Mouse (Mus musculus) kidney, adult 18-20 months (tissue): ENCODE results near the gene Grm4.

Source experiments
- DNase-seq: peaks from one replicate; pipeline ENCODE4 v3.0.0; 2021

Gene Grm4

DNA sequence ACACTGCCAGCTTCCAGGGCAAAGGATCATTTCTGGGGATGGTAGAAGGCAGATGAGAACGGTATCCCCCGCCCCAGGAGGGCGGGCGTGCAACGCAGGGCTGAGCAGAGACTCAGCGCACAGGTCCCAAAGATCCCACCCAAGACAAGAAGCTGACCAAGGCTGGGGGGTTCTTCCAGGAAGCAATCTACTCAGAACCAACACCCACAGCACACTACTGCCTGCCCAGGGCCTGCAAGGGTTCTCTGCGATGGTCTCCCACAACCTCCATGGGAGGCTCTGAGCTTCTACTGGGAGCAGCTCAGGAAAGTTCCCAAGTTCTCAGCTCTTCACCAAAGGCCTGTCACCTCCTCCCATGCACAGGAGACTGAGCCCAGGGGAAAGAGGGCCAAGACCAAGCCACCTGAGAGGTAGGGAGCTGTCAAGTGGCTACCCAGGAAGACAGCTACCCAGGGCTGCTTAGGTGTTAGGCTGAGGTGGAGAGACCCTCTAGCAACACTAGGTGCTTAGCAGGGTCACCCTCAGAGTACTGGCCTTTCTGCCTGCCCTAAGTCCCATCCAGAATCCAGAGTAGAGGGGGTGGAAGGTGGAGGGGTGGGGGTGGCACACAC, 10.0 kb downstream of the Grm4 start:
- DNase-seq, result no peak

DNA sequence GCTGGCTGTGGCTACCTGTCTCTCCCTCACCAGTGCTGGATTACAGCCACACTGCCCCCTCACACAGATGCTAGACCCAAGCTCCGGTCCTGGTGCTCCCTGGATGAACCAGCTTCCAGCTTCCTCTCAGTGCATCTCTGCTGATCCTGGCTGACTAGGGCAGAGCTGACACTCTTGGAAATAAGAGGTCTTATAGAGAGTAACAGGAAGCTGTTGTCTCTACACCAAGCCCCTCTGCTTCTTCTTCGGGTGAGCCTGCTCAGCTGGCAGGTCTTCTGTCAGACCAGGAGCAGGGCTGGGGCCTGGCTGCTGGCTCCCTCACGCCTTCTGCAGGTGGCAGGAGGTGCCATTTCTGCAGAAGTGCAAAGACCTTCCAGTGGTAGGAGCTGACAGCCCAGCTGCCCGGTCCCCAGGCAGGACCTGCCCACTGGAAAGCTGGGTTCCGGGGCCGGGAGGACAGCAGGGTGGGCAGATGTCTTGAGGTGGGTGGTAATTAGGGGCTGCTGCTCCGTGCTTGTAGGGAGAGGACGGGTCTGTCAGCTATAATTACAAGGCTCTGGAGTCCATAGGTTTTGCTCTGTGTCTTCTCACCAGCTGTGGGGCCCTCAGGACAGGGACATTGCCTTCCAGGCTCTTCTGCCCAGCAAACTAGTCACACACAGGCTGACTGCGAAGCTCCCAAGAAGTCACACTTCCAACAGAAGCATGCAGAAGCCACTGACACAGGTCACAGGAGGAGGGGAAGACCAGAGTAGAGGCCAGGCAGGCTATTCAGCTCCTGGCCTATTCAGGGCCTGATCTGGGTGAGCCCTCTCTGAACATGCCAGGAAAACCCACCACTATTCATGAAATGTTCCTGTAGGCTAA, 10.7 kb downstream of the Grm4 start:
- no peak for DNase-seq

DNA sequence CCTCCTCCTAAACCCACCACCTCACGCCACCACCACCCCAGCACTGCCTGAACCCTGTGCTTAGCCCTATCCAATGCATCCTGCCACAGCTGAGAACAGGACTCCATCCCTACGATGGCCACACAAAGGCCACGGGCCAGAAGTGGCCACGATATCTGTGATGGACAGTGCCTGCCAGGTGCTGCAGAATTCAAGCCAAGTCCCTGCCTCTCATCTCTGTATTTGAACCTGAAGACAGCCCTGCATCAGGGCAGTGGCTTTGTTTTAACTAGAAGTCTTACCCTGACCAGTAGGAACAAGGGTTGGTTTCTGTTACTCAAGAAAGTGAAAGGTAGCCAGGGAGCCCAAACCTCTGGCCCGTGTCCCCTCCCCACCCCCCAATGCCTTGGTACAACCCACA, 12.1 kb downstream of the Grm4 start:
- DNase-seq, result no peak

DNA sequence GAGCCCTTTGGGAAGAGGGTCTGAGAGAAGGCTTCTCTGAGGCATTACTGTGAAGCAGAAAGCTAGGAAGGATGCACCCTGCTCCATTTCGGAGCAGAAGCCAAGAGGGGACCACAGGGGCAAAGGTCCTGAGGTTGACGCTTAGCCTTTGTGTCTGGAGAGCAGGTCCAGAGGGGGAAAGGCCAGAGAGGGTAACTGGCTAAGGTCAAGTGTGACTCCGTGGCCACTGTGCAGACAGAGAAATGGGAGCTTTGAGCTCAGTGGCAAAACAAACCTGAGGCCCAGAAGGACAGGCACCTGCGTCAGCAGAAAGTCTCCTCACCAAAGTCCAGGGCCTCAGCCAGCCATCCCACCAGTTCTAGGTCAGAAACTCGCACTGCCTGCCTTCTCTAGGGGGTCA, 12.7 kb downstream of the Grm4 start:
- no peak for DNase-seq

DNA sequence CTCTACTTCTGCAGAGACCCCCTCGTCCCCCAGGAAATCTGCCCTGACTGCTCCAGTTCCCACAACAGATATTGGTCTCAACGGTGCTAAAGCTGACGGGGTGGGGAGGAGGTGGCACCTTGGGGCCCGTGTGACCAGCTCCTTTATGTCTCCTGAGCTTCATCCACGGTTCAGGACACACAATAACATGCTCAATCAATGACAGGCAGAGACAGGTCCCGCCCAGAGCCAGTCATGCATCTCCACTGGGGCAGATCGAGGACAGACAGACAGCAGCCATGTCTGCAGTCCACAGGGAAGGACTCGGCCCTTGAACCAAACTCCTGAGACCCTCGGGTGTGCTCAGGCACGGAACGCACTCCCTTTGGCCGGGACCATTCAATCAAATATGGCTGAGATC, 13.2 kb downstream of the Grm4 start:
- DNase-seq, result no peak

DNA sequence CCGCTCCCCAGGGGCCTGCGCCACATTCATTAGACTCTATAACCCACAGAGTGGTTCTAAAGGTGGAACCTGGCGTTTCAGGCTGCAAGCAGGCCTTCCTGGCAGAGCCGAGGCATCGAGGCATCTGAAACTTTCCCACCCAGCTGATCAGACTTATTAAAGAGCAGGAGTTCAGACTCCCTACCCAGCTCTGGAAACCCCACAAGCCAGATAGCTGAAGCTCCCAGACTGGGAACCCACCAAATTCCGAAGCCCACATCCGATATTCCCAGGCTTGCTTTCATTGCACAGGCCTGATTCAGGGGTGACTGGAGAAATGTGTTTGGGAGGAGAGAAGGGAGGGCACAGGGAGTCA, 13.6 kb downstream of the Grm4 start:
- DNase-seq, result no peak

DNA sequence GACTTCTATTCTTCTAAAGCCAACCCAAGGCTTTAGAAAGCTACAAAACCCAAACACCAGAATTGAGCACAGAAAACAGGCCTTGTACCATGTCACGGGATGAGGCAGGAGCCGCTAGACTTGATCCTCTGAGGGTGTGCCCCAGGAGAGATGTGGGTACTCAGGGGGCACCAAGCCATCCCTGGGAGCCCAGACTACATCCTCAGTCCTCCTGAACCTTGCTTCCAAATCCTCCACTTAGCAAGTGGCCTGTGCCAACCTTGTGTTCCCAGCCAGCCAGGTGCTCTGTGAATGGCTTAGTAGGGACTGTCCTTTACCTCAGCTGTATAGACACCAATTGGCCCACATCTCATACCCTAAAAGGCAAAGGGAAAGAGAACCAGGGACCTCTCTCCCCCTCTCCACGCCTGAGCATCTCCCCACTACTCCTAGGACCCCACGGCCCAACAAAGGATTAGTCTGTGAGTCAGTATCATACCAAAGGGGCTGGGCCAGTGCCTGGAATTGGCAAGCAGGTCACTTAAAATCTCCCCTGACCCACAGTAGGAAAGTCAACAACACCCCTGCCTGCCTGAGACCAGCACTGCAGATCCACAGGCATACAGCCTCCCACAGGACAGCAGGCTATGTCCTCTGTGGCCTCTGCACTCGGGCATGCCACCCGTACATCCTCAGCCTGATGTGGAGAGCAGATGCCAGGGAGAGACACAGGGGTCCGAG, 14.2 kb downstream of the Grm4 start:
- DNase-seq, result no peak

DNA sequence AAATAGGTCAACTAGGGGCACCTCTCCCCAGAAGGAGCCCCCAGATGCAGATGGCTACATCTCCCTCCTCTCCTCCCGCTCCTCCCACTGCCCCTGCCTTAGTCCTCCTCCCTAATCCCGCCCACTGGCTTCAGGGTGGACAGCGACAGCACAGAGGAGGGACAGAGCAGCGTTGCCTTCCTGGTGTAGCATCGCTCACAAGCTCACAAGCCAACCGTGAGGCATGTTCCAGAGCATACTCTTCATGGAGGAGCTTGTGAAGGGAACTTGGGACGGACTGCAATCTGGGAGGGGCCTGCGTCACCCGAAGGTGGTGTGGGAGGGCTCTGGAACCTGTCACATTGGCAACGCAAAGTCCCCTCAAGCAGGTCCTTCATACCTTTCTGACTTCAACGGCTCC, 14.8 kb downstream of the Grm4 start:
- DNase-seq, result no peak

DNA sequence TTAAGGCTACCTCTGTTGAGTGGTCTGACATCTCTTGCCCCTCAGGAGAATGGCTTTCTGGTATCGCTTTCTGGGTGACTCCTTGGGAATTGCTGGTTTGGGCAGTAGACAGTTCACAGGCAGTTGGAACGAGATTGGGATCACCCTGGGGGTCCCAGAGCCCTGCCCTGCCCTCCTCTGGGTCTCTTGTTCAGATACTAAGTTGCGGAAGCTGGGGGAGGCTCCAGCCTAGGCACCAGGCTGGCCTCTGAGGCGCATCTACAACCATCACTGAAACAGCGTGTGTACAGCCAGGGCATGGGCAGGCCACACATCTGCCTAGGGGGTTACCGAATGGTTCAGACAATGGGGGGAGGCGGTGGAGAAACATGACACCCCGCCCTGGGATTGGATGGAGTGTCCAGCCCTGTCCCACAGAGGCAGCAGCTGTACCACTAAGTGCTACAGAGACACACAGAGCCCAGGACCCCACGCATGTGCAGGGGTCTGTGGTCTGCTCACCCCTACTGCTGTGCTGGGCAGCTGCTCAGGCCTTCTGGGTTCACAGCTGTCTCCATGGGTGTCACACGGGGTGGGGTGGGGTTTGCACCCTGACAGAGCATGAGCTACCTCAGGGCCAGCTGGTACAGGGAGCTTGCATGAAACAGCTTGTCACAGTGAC, 15.9 kb downstream of the Grm4 start:
- no peak for DNase-seq

DNA sequence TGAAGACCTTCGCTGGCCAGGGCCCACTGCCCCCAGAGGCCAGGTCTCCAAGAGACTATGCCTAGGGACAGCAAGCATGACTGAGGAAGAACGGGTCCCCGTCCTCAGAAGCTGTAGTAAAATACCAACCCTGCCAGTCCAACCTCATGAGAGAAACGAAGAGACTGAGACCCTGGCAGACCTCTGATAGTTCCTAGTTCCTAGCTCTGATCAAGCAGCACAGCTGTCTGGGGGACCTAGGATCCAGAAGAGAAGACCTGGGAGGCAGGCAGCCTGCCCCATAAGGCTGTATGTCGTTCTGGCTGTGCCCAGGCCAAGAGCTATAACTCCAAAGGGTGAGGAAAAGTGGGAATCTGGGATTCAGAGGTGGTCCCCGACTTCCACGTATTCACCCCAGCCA, 17.3 kb downstream of the Grm4 start:
- DNase-seq, result no peak

DNA sequence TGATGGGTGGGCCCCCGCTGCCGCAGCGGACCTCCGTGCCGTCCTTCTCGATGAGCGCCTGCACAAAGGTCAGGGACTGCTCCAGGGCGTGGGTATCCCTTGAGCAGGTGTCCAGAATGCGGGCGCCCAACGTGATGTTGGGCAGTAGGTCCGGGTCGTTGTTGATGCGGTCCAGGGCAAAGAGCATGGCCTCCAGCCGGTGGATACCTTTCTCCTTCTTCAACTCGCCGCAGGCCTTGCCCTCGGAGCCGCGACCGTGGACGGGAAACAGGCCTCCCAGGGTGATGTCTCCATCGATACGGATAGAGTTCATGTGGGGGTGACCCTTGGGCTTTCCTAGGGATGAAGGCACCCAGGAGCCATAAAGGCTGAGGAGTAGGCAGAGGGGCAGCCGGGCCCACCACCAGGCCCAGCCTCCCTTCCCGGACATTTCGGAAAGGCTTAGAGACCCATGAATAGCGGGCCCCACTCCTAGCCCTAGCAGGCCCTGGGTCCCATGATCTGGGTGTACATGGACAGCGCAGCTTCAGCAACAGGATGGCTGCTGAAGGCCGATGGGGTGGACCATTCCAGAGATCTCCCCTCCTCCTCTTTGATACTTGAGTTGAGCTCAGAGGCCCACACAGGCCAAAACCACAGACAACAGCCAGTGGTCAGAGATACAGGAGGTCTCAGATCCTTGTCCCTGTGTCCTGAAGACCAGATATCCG, 18.3 kb downstream of the Grm4 start:
- no peak for DNase-seq

DNA sequence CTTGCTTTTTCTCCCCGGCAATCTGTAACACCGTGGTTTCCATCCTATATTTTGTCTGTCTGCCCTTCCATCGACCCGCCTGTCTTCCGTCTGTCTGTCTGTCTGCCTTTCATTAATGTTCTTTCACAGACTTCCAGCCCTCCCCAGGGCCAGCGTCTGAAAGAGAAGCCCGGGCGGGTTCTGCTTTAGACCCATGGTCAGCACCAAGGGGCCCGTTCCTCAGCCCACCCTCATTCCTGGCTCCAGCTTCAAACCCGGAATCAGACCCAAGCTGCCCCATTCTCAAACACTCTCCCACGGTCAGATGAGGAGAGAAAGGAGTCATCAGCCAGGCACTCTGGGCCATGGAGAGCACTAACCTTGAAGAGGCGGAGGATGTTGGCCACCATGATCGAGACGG, 18.9 kb downstream of the Grm4 start:
- DNase-seq, result no peak

DNA sequence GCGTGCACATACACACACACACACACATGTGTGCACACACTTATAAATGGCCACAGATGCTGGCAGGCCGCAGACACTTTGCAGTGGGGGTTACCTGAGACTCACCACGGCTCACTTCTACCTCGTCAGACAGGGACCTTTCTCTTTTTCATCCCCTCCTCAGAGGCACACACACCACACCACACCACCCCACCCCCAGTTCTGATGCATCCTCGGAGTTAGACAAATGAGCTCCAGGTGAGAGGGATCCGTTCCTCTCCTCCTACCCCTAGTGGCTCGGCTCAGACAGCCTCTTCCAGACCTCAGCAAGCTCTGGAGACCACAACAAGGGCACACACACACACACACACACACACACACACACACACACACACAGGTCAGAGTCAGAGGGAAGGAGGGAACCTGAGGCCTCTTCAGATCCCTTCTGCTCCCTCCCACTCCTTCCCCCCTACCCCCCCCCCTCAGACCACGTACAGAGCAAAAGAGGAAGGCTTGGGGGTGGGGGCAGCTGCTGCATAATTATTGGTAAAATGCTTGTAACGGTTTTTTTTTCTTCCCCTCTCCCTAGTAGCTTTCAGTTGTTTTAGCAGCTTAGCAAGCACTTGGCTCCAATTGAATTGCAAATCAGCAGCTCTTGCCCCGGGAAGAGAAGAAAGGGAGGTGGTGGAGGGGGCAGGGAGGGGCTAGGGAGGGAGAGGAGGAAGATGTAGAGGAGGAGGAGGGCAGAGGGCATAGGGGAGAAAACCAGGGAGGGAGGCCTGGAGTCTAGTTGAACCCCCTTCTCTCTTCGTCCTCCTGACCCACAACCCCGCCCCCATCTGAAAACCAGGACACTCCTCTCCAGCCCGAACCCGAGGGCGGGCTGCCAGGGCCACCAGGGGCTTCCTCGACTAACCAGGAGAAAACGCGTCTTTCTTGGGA, 19.6 kb downstream of the Grm4 start:
- no peak for DNase-seq

DNA sequence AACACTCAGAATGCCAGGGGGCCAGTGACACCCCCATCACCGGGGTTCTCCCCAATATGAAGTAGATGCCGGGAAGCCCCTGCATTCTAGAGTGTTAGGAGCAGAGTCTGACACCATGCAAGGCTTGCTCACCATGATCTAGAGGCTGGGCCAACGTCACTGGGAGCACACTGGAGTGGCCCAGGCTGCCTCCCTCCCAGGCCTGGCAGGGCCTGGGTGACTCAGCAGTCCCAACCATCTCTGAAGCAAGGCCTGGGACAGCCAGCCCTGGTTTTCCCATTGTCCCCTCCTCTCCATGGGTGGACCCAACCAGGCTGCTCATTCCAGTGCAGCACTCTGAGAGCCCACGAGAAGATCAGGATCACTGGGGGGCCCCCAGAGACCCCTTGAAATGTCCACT, 20.4 kb downstream of the Grm4 start:
- DNase-seq, result no peak

DNA sequence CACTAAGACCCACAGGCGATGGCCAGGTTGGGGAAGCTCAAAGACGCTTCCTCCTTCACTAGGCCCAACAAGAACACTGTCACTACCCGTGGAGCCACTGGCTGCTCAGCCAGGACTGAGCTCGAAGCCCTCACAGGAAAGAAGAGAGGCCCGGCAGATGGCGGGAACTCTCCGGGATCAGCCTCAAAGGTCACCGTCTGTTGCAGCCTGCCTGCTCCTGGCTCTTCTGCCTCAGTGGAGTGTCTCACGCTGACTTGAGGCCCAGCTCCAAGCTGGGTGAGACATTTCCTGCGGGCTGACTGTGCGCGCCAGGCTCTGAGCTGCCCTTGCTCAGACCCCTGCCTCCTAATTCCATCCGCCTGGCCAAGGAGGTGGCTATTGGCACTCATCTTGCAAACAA, 22.1 kb downstream of the Grm4 start:
- no peak for DNase-seq

DNA sequence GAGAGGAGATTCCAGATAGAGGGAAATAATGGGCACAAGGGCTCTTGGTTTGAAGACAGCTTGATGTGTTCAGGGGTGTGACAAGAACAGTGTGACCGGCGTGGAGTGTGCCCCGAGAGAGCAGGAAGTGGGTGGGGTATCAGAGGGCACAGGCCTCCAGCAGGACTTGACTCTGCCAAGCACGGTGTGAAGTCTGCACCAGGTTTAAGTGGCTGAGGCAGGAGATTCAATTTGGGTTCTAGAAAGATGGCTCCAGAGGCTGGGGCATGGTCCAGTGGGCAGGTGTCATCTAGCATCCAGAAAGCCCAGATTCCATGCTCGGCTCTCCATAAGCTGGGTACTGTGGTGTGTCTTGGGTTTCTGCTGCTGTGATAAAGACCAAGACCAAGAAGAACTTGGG, 23.4 kb downstream of the Grm4 start:
- DNase-seq, result no peak

DNA sequence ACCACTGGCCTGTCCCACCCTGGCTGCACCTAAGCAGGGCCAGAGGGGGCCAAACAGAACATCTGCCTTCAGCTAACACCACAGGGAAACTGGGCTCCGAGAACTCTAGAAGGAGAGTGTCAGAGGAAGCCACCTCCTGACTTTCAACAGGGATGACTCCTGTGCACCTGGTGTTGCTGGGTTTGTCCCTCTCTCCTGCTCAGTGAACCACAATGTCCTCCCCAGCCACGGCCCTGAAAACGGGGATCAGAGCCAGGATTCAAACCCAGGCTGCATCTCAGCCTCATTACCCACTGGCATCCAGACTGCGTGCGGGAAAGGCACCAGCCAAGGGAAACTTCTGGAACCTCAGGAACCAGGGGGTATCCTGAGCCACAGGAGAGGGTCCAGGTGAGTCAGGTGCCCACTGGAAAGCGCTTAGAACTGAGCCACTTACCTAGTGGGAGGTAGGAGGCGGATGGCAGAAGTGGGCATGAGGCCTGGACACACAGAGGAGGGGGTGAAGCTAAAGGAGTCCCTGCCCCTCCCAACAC, 26.1 kb downstream of the Grm4 start:
- no peak for DNase-seq

DNA sequence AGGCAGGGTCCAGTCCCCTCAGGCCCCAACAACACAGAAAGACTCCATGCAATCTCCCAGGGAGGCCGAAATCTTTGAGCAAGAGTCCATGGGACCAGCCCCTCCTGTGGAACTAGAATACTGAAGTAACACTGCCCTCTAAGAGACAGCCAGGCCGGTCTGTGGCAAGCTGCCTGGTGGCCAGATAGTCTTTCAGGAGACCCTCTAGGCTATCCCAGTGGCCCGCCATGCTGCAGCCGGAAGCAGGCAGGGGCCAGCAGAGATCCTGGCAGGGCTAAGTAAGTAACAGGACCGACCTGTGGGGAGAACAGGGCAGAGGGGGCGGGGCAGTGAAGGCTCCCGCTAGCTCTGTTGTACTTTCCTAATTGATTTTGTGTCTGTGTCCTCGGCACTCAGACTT, 27.2 kb downstream of the Grm4 start:
- DNase-seq, result no peak

DNA sequence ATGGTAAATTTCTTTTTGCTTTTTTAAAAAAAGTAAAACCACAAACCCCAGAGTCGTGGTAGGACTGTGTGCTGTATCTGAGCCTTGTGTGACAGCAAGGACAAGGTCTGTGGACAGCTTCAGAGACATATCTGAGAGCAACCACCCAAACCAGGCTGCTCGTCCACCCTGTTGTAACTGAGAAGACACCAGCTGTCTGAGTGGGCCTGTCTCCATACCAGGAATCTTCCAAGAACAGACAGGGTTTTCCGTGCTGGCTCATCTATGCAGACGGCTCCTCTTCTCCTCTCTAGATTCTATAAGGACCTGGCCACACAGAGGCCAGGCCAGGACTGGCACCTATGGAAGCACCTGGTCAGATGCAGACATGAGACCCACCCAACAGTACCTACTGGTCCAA, 27.8 kb downstream of the Grm4 start:
- DNase-seq, result no peak

DNA sequence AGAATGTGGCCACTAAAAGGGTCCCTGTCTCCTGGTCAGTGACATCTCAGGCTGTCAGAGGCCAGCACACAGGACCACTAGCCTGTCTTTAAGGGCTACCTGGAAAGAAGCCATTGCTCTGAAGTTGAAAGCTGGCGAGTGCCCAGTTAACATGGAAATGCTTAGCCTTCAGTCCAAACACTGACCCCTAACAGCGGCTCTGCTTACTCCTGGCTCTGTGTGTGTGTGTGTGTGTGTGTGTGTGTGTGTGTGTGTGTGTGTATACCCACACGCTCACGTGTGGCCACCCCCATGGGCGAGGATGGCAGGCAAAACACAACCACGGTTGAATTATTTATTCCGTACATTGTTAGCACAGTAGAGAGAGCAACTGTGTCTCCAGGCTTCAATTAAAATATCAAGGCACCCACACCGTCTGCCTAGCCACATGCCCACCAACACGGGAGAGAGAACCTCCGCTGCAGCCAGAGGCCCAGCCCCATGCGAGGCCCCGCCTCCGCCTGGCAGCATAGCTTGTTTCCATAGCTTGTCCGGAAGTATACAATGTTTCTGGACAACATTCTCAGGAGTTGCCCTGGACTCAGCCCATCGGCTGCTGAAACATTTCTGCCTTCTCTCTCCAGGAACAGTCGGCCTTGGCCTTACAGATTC, 32.9 kb downstream of the Grm4 start:
- no peak for DNase-seq

DNA sequence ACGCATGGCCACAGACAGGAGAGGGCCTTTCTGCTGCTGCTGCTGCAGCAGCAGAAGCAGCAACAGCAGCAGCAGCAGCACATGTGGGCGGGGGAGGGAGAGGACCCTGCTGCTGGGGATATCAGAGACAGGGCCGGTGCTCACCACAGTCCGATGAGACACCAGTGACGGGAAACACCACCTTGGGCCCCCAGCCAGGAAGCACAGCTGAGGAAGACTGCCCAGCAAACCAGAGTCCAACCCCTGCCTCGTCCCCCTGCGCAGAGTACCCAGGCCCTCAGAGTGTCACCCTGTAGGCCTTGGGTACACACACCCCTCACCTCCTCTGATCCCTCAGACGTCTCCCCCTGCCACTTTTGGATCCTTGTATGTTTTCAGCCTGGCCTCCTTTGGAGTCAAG, 35.3 kb downstream of the Grm4 start:
- DNase-seq, result no peak
